In genomic region chr4:109342783-109343485, GRCm38 (mm10) we compare ENCODE assay signal across 10 mouse cellular contexts.
DNase-seq lines count a peak whose midpoint lies in the region; ATAC-seq and TF ChIP-seq lines count a peak whose summit lies in the region.
"Had no signal": no experiment of that assay in that cellular context is flagged by ENCODE, and none has a peak within 500 bp of the region (broad histone marks: within the 10 kb centered on the region; RNA-seq: fewer than 3 reads in every experiment).

No protein-coding gene starts in this region.

- no peak overlapping the region for H3K9ac ChIP-seq in MEL (ENCODE audit: control insufficient read depth, low read depth, low read length, poor library complexity, severe bottlenecking)
- no peak overlapping the region for H3K9ac ChIP-seq in embryonic facial prominence, embryonic 12.5 days
- H3K9ac ChIP-seq: heart, embryonic 13.5 days; limb, embryonic 12.5 days had no signal

- H3K36me3 ChIP-seq in MEL (ENCODE audit: control insufficient read depth in 1 of 2, insufficient read depth in 2 of 2, low read length in 2 of 2) = no peaks in the 10 kb centered on the region; a peak in 1 of 4 replicates
- no peaks in the 10 kb centered on the region for H3K36me3 ChIP-seq in embryonic facial prominence, embryonic 12.5 days
- H3K36me3 ChIP-seq in kidney, adult 2 months (ENCODE audit: control insufficient read depth, insufficient read depth, low read length) = no peaks in the 10 kb centered on the region
- H3K36me3 ChIP-seq: limb, embryonic 12.5 days had no signal

- TF ChIP-seq POLR2A in MEL (IDR thresholded peaks at IDR 0.05; ENCODE audit: control insufficient read depth in 1 of 2, insufficient read depth in 1 of 2, low read depth in 1 of 2, low read length in 2 of 2, poor library complexity in 1 of 2) = no peak
- TF ChIP-seq POLR2A in kidney, adult 2 months (IDR thresholded peaks at IDR 0.05; ENCODE audit: low read depth, low read length) = no peak

- intact Hi-C loops in left cerebral cortex, postnatal 14 days (cut with DNase I) = no loop called here
- intact Hi-C loops in heart, postnatal 36 days (cut with DNase I) = no loop called here

- no peak overlapping the region for H3K4me2 ChIP-seq in embryonic facial prominence, embryonic 12.5 days (replicated peaks)
- H3K4me2 ChIP-seq: heart, embryonic 13.5 days; limb, embryonic 12.5 days had no signal

- H3K27me3 ChIP-seq in MEL (ENCODE audit: control insufficient read depth in 1 of 2, insufficient read depth in 2 of 2, low read length in 2 of 2) = no peaks in the 10 kb centered on the region
- H3K27me3 ChIP-seq in embryonic facial prominence, embryonic 12.5 days = no peaks in the 10 kb centered on the region
- no peaks in the 10 kb centered on the region for H3K27me3 ChIP-seq in kidney, adult 2 months (replicated peaks; ENCODE audit: control insufficient read depth, insufficient read depth, low read length)
- H3K27me3 ChIP-seq: heart, embryonic 13.5 days; limb, embryonic 12.5 days had no signal

- no peak for TF ChIP-seq EP300 in MEL (IDR thresholded peaks at IDR 0.05; ENCODE audit: low read depth in 1 of 2, low read length in 2 of 2)

- no peak for ATAC-seq in embryonic facial prominence, embryonic 12.5 days (ENCODE audit: insufficient number of reproducible peaks, insufficient read depth, low FRiP score, low TSS enrichment)
- ATAC-seq in erythroid progenitor cell, adult 5-6 weeks (replicated peaks; ENCODE audit: low FRiP score, poor library complexity, severe bottlenecking) = no peak

- H3K27ac ChIP-seq in MEL (ENCODE audit: control insufficient read depth, low read depth, low read length) = no peak overlapping the region
- no peak overlapping the region for H3K27ac ChIP-seq in embryonic facial prominence, embryonic 12.5 days
- no peak overlapping the region for H3K27ac ChIP-seq in kidney, adult 2 months (ENCODE audit: insufficient read depth, low read depth, low read length)
- H3K27ac ChIP-seq: heart, embryonic 13.5 days; limb, embryonic 12.5 days had no signal

- WGBS in embryonic facial prominence, embryonic 12.5 days = 44% methylated on average over 4 of the region's 4 CpGs
- WGBS in kidney, adult 2 months = 73% methylated on average over 4 of the region's 4 CpGs

- no peak overlapping the region for H3K4me3 ChIP-seq in MEL (ENCODE audit: control insufficient read depth in 1 of 2, insufficient read depth in 1 of 2, low read depth in 2 of 2, low read length in 2 of 2)
- H3K4me3 ChIP-seq in embryonic facial prominence, embryonic 12.5 days = 0 out of 2 replicates have a peak overlapping the region, but pooled peaks have one; percentile 16
- H3K4me3 ChIP-seq in kidney, adult 2 months (ENCODE audit: insufficient read depth, low read depth, low read length) = no peak overlapping the region
- H3K4me3 ChIP-seq: heart, embryonic 13.5 days; limb, embryonic 12.5 days had no signal

- TF ChIP-seq CTCF in MEL (IDR thresholded peaks at IDR 0.05 in 2 of 3, conservative IDR thresholded peaks at IDR 0.05 in 1 of 3; ENCODE audit: control insufficient read depth in 1 of 3, insufficient read depth in 1 of 3, low read depth in 2 of 3, low read length in 3 of 3, poor library complexity in 1 of 3, severe bottlenecking in 1 of 3) = no peak
- no peak for TF ChIP-seq CTCF in kidney, adult 2 months (conservative IDR thresholded peaks at IDR 0.05; ENCODE audit: insufficient read depth, insufficient read length, low read depth, low read length)

- no peak for TF ChIP-seq RAD21 in MEL (IDR thresholded peaks at IDR 0.05; ENCODE audit: low read depth, low read length)

- H3K79me2 ChIP-seq in MEL (ENCODE audit: control insufficient read depth, insufficient read depth, low read length, poor library complexity) = no peaks in the 10 kb centered on the region

- H3K4me1 ChIP-seq in MEL (ENCODE audit: control insufficient read depth in 1 of 2, insufficient read depth in 2 of 2, low read length in 2 of 2) = no peaks in the 10 kb centered on the region
- peaks cover 6% of the 10 kb centered on the region; the same call in 1 of the 2 replicates for H3K4me1 ChIP-seq in embryonic facial prominence, embryonic 12.5 days
- H3K4me1 ChIP-seq in kidney, adult 2 months (ENCODE audit: control insufficient read depth, insufficient read depth, low read length) = no peaks in the 10 kb centered on the region
- H3K4me1 ChIP-seq: limb, embryonic 12.5 days had no signal

- H3K9me3 ChIP-seq in MEL (replicated peaks; ENCODE audit: insufficient read depth, low read length) = no peaks in the 10 kb centered on the region; the same call in 1 of the 2 replicates
- no peaks in the 10 kb centered on the region for H3K9me3 ChIP-seq in embryonic facial prominence, embryonic 12.5 days
- H3K9me3 ChIP-seq: heart, embryonic 13.5 days; limb, embryonic 12.5 days had no signal

- DNase-seq in 416B (ENCODE audit: low read depth) = peak; percentile 27
- DNase-seq in MEL (ENCODE audit: low read depth, low spot score) = peak; percentile 60
- peak; percentile 41 to 84 for DNase-seq in left cerebral cortex, postnatal 14 days (ENCODE audit: low spot score in 2 of 2)
- DNase-seq in heart, postnatal 36 days = no peak
- DNase-seq in kidney, adult 2 months = no peak
- DNase-seq in heart, adult 9 months (ENCODE audit: low spot score in 2 of 2) = no peak

TF ChIP-seq in MEL, 35 proteins besides CTCF, POLR2A, EP300 and RAD21:
- no peak for TF ChIP-seq MXI1 (IDR thresholded peaks at IDR 0.05; ENCODE audit: low read depth, low read length)
- peak; percentile 78 for TF ChIP-seq CHD2 (IDR thresholded peaks at IDR 0.05; ENCODE audit: low read length)

Comparison
In these comparisons a context has a peak if more than half of its experiments do, and no peak if none do; other contexts are left out.
1. DNase-seq: peak in 416B (single experiment), MEL (single experiment) and left cerebral cortex, postnatal 14 days (2 of 2); none in heart, postnatal 36 days (0 of 2), kidney, adult 2 months (single experiment) and heart, adult 9 months (0 of 2).